Mouse (Mus musculus): ENCODE measurements around the gene Usp18. TPM values are rescaled to one million over a fixed set of nuclear protein-coding genes. Genes with fewer than 3 reads are reported as not detected.

The Usp18 gene
- polyA plus RNA-seq, 1 experiment: 9.7 TPM

- DNase-seq: peak; percentile 92
- Histone ChIP-seq H3K4me3 (ENCODE audit: insufficient read depth, low read depth, low read length) (no peak overlapping the region), H3K4me1 (ENCODE audit: control insufficient read depth, insufficient read depth, low read length) (peaks cover 12% of the 10 kb centered on the region), H3K27me3 (replicated peaks; ENCODE audit: control insufficient read depth, insufficient read depth, low read length) (no peaks in the 10 kb centered on the region), H3K27ac (ENCODE audit: insufficient read depth, low read depth, low read length) (peak overlapping the region; percentile 77), H3K36me3 (ENCODE audit: control insufficient read depth, insufficient read depth, low read length) (no peaks in the 10 kb centered on the region)
- no peak for TF ChIP-seq POLR2A (IDR thresholded peaks at IDR 0.05; ENCODE audit: low read depth, low read length)
- no peak for TF ChIP-seq CTCF (conservative IDR thresholded peaks at IDR 0.05; ENCODE audit: insufficient read depth, insufficient read length, low read depth, low read length)
- 38% methylated on average over 6 of the region's 6 CpGs for WGBS
Observed at GRCm38 (mm10) chr6:121310984-121311383, 65.3 kb downstream of the Usp18 start.

GRCm38 (mm10) chr6:121319099-121319498, 73.4 kb downstream of the Usp18 start:
- DNase-seq: no peak
- no peak overlapping the region for H3K4me3 ChIP-seq (ENCODE audit: insufficient read depth, low read depth, low read length)
- TF ChIP-seq CTCF (conservative IDR thresholded peaks at IDR 0.05; ENCODE audit: insufficient read depth, insufficient read length, low read depth, low read length) (peak; percentile 51), POLR2A (IDR thresholded peaks at IDR 0.05; ENCODE audit: low read depth, low read length) (no peak)
- no peaks in the 10 kb centered on the region for H3K36me3 ChIP-seq (ENCODE audit: control insufficient read depth, insufficient read depth, low read length)
- H3K4me1 ChIP-seq (ENCODE audit: control insufficient read depth, insufficient read depth, low read length): peaks cover 9% of the 10 kb centered on the region
- no peaks in the 10 kb centered on the region for H3K27me3 ChIP-seq (replicated peaks; ENCODE audit: control insufficient read depth, insufficient read depth, low read length)
- no peak overlapping the region for H3K27ac ChIP-seq (ENCODE audit: insufficient read depth, low read depth, low read length)
- WGBS: 72% methylated on average over 6 of the region's 6 CpGs

Other genes starting within 250 kb of the Usp18 start
- 16.1 and 17.5 TPM in 2 replicates for gene Mical3, start 114.9 kb upstream of the Usp18 start, polyA plus RNA-seq (2012; rRNA removed)
- 21.0 and 24.2 TPM in 2 replicates for gene Pex26, start 62.2 kb upstream of the Usp18 start, polyA plus RNA-seq (2012; rRNA removed)
- gene Tuba8, start 35.2 kb upstream of the Usp18 start, polyA plus RNA-seq (2012; rRNA removed): 0.94 and 2.5 TPM in 2 replicates
- gene Slc6a13, start 54.3 kb downstream of the Usp18 start, polyA plus RNA-seq (2012; rRNA removed): 95.6 and 117 TPM in 2 replicates
- gene Slc6a12, start 97.2 kb downstream of the Usp18 start, polyA plus RNA-seq (2012; rRNA removed): 6.5 and 8.2 TPM in 2 replicates
- gene Iqsec3, start 227.8 kb downstream of the Usp18 start, polyA plus RNA-seq (2012; rRNA removed): 0.11 and 0.20 TPM in 2 replicates

All from kidney, adult 2 months (tissue).